Mouse (Mus musculus) layer of hippocampus, adult 8-10 months (tissue): ENCODE data around the gene 4933430I17Rik. TPM values are rescaled to one million over a fixed set of nuclear protein-coding genes. Genes with fewer than 3 reads are reported as not detected.

Source experiments
- DNase-seq, 2 experiments: peaks; one replicate each; pipeline ENCODE4 v3.0.0; 2022; ENCODE audit warnings: low spot score in 2 of 2
- total RNA-seq, 4 experiments: library from RNA; stranded (reverse); gene quantifications; 2 replicates each; pipeline ENCODE4 v1.2.4; 2022

4933430I17Rik gene
- total RNA-seq, 4 experiments from 2014 or later, result 0.23 to 0.59 (median 0.55) TPM; not detected in 1

GRCm38 (mm10) chr4:62503374-62503970, 21.7 kb upstream of the 4933430I17Rik start, which contains the start of gene Hdhd3:
Hdhd3 (minus strand) TSS chr4:62503467.
- DNase-seq, result no peak

- no peak for DNase-seq
Observed at GRCm38 (mm10) chr4:62505991-62506390, 19.2 kb upstream of the 4933430I17Rik start.

- DNase-seq, result no peak
Observed at GRCm38 (mm10) chr4:62506798-62507197, 18.4 kb upstream of the 4933430I17Rik start.

GRCm38 (mm10) chr4:62508839-62509238, 16.3 kb upstream of the 4933430I17Rik start:
- no peak for DNase-seq

- no peak for DNase-seq
Observed at GRCm38 (mm10) chr4:62509946-62510345, 15.2 kb upstream of the 4933430I17Rik start.

- no peak for DNase-seq
Observed at GRCm38 (mm10) chr4:62513998-62514506, 11.1 kb upstream of the 4933430I17Rik start.

- DNase-seq, result no peak
Observed at GRCm38 (mm10) chr4:62514995-62515394, 10.2 kb upstream of the 4933430I17Rik start.

GRCm38 (mm10) chr4:62515490-62515889, 9.7 kb upstream of the 4933430I17Rik start:
- DNase-seq, result no peak

GRCm38 (mm10) chr4:62516079-62516478, 9.1 kb upstream of the 4933430I17Rik start:
- DNase-seq, result no peak

- no peak for DNase-seq
Observed at GRCm38 (mm10) chr4:62516579-62516978, 8.6 kb upstream of the 4933430I17Rik start.

- no peak for DNase-seq
Observed at GRCm38 (mm10) chr4:62517046-62517445, 8.1 kb upstream of the 4933430I17Rik start.

- no peak for DNase-seq
Observed at GRCm38 (mm10) chr4:62517538-62518415, 7.4 kb upstream of the 4933430I17Rik start.

- DNase-seq, result no peak
Observed at GRCm38 (mm10) chr4:62518416-62519121, 6.6 kb upstream of the 4933430I17Rik start.

GRCm38 (mm10) chr4:62519122-62519848, 5.9 kb upstream of the 4933430I17Rik start:
- no peak for DNase-seq

- peak; percentile 64 to 71 for DNase-seq
Observed at GRCm38 (mm10) chr4:62519849-62520233, 5.3 kb upstream of the 4933430I17Rik start, which contains the start of gene Alad. Alad (minus strand) TSS chr4:62519918.

- DNase-seq, result no peak
Observed at GRCm38 (mm10) chr4:62520892-62521400, 4.2 kb upstream of the 4933430I17Rik start.

GRCm38 (mm10) chr4:62525489-62525811, 281 bp downstream of the 4933430I17Rik start:
- no peak for DNase-seq

- DNase-seq, result no peak
Observed at GRCm38 (mm10) chr4:62526256-62526655, 1.1 kb downstream of the 4933430I17Rik start.

GRCm38 (mm10) chr4:62527655-62528054, 2.5 kb downstream of the 4933430I17Rik start:
- no peak for DNase-seq

- DNase-seq, result no peak
Observed at GRCm38 (mm10) chr4:62533729-62534128, 8.6 kb downstream of the 4933430I17Rik start.

GRCm38 (mm10) chr4:62541802-62542201, 16.6 kb downstream of the 4933430I17Rik start:
- DNase-seq, result peak in 1 of 2 experiments; percentile 13
